Mouse (Mus musculus): ENCODE data around the gene Lrriq3.

DNA sequence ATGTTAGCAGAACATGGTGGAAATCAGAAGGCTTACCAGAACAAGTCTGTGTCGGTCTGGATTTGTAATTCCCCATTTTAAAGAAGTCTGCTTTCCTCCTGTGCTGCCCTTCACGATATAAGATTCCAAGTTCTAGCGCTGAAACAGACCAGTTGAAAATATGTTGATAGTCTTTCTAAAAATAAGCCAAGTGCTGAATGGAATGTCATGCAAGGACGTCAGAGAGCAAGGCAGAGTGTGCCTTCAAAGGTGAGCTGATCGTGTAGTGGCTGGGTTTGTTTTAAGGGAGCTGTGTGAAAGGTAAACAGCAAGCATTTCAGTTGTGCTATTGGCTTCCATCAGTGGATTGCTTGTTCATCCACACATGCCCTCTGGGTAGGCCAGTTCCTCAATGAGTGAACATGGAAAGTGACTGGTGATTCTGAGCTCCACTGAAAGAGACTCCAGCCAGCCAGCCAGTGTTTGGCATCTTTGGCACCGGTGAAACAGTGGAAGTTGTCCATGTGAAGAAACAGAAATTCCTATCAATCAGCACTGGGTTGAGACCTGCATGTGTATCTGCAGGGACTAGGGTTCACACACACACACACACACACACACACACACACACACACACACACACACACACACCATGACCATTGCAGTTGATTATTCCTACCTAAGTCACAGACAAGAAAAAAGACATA, 37.9 kb upstream of the Lrriq3 start, which contains the start of gene Tnni3k:
- TF ChIP-seq POLR2A (IDR thresholded peaks at IDR 0.05; ENCODE audit: insufficient read depth, low read depth, low read length) (no peak), CTCF (IDR thresholded peaks at IDR 0.05; ENCODE audit: insufficient read depth, low read depth, low read length) (no peak)

Measured in olfactory bulb, adult 2 months (tissue).